Mouse (Mus musculus): ENCODE data around the gene Rab40c. TPM values are rescaled to one million over a fixed set of nuclear protein-coding genes. Genes with fewer than 3 reads are reported as not detected.
"Not testable (repeated sequence)": the region's sequence is repeated elsewhere in the genome, so short reads cannot be mapped to it uniquely, and the experiment has no call there.

The Rab40c gene
- total RNA-seq, 2 experiments from 2014 or later = 7.9 to 12.0 TPM

- ATAC-seq (replicated peaks; ENCODE audit: poor library complexity) = no peak
Measured at GRCm38 (mm10) chr17:25876347-25876915, 43.1 kb downstream of the Rab40c start.

GRCm38 (mm10) chr17:25875171-25876136, 44.1 kb downstream of the Rab40c start:
- peak; percentile 75 for ATAC-seq (replicated peaks; ENCODE audit: poor library complexity)

GRCm38 (mm10) chr17:25874721-25875170, 44.8 kb downstream of the Rab40c start, which contains the start of gene Mettl26:
Gene Mettl26, plus strand, starts transcription at chr17:25875074.
- ATAC-seq (replicated peaks; ENCODE audit: poor library complexity) = peak; percentile 72

GRCm38 (mm10) chr17:25874148-25874720, 45.3 kb downstream of the Rab40c start:
- no peak for ATAC-seq (replicated peaks; ENCODE audit: poor library complexity)

- no peak for ATAC-seq (replicated peaks; ENCODE audit: poor library complexity)
Measured at GRCm38 (mm10) chr17:25873405-25874147, 46.0 kb downstream of the Rab40c start.

GRCm38 (mm10) chr17:25872676-25873075, 46.9 kb downstream of the Rab40c start:
- no peak for ATAC-seq (replicated peaks; ENCODE audit: poor library complexity)

- not testable (repeated sequence) for ATAC-seq (replicated peaks; ENCODE audit: poor library complexity)
Measured at GRCm38 (mm10) chr17:25871566-25871965, 48.0 kb downstream of the Rab40c start.

GRCm38 (mm10) chr17:25869954-25870353, 49.6 kb downstream of the Rab40c start:
- no peak for ATAC-seq (replicated peaks; ENCODE audit: poor library complexity)

- no peak for ATAC-seq (replicated peaks; ENCODE audit: poor library complexity)
Measured at GRCm38 (mm10) chr17:25869498-25869897, 50.0 kb downstream of the Rab40c start.

GRCm38 (mm10) chr17:25868601-25869191, 50.8 kb downstream of the Rab40c start, which contains the start of gene Mcrip2:
Gene Mcrip2, minus strand, starts transcription at chr17:25868764.
- ATAC-seq (replicated peaks; ENCODE audit: poor library complexity) = peak; percentile 85

GRCm38 (mm10) chr17:25867836-25868600, 51.5 kb downstream of the Rab40c start:
- peak; percentile 46 for ATAC-seq (replicated peaks; ENCODE audit: poor library complexity)

- ATAC-seq (replicated peaks; ENCODE audit: poor library complexity) = peak; percentile 66
Measured at GRCm38 (mm10) chr17:25867509-25867835, 52.1 kb downstream of the Rab40c start.

- ATAC-seq (replicated peaks; ENCODE audit: poor library complexity) = no peak
Measured at GRCm38 (mm10) chr17:25866172-25866571, 53.4 kb downstream of the Rab40c start.

- no peak for ATAC-seq (replicated peaks; ENCODE audit: poor library complexity)
Measured at GRCm38 (mm10) chr17:25865288-25865687, 54.2 kb downstream of the Rab40c start.

GRCm38 (mm10) chr17:25864311-25864710, 55.2 kb downstream of the Rab40c start:
- no peak for ATAC-seq (replicated peaks; ENCODE audit: poor library complexity)

GRCm38 (mm10) chr17:25863681-25864080, 55.8 kb downstream of the Rab40c start:
- no peak for ATAC-seq (replicated peaks; ENCODE audit: poor library complexity)

GRCm38 (mm10) chr17:25861704-25862612, 57.6 kb downstream of the Rab40c start:
- no peak for ATAC-seq (replicated peaks; ENCODE audit: poor library complexity)

GRCm38 (mm10) chr17:25860832-25861703, 58.5 kb downstream of the Rab40c start, which contains the start of gene Wdr90:
Gene Wdr90, minus strand, starts transcription at chr17:25861501.
- ATAC-seq (replicated peaks; ENCODE audit: poor library complexity) = peak; percentile 96
